Mouse (Mus musculus) kidney, postnatal 0 days (tissue): ENCODE results near the gene Btf3. TPM values are rescaled to one million over a fixed set of nuclear protein-coding genes. Genes with fewer than 3 reads are reported as not detected.
A peak's percentile ranks its signal among the peaks of the same experiment; 100 is the strongest.

Source experiments
- ATAC-seq: fragments of 200-750 bp; cut with Nextera tagmentation; replicated peaks from 2 replicates; pipeline ENCODE4 v1.8.0; 2017; ENCODE audit warnings: low read depth, moderate number of reproducible peaks, moderate TSS enrichment, moderate library complexity; ENCODE audit not compliant: low FRiP score
- DNase-seq: peaks from one replicate; pipeline ENCODE4 v3.0.0-alpha.2; 2016; ENCODE audit warnings: low spot score
- H3K27ac ChIP-seq: fragments of 300-500 bp; sonication (generic); 2 replicates; pipeline ENCODE4 v1.5.1; 2014; ENCODE audit warnings: mild to moderate bottlenecking
- H3K27me3 ChIP-seq: fragments of 300-500 bp; sonication (generic); 2 replicates; pipeline ENCODE4 v1.6.1; 2014; ENCODE audit warnings: low read length, mixed read lengths; ENCODE audit not compliant: insufficient read depth
- H3K36me3 ChIP-seq: fragments of 300-500 bp; sonication (generic); 2 replicates; pipeline ENCODE4 v1.6.1; 2014; ENCODE audit warnings: low read length, mixed read lengths; ENCODE audit not compliant: insufficient read depth
- H3K4me1 ChIP-seq: fragments of 300-500 bp; sonication (generic); replicated peaks from 2 replicates; pipeline ENCODE4 v1.6.1; 2014; ENCODE audit warnings: antibody characterized with exemption, low read length, mixed read lengths; ENCODE audit not compliant: insufficient read depth
- H3K4me2 ChIP-seq: fragments of 300-500 bp; sonication (generic); 2 replicates; pipeline ENCODE4 v1.6.1; 2014; ENCODE audit warnings: mild to moderate bottlenecking, low read length, moderate library complexity, mixed read lengths
- H3K4me3 ChIP-seq: fragments of 300-500 bp; sonication (generic); replicated peaks from 2 replicates; pipeline ENCODE4 v1.5.1; 2014; ENCODE audit warnings: low read depth, low read length
- H3K9ac ChIP-seq: fragments of 300-500 bp; sonication (generic); 2 replicates; pipeline ENCODE4 v1.6.1; 2014; ENCODE audit warnings: low read depth, low read length
- H3K9me3 ChIP-seq: fragments of 300-500 bp; sonication (generic); replicated peaks from 2 replicates; pipeline ENCODE4 v1.6.1; 2016; ENCODE audit warnings: low read length, inconsistent platforms, mixed read lengths
- CTCF ChIP-seq: IDR thresholded peaks from 2 replicates; pipeline ENCODE4 v1.5.1; 2016; ENCODE audit warnings: antibody characterized with exemption, low read depth, mild to moderate bottlenecking, moderate library complexity
- WGBS: fragments of 180-500 bp; shearing (Covaris S2); extraction: QIAGEN DNeasy Blood & Tissue Kit; methylation state at CpG from one replicate; pipeline ENCODE4 v1.1.7; 2014; 5-methylcytosine and 5-hydroxymethylcytosine counted together
- polyA plus RNA-seq: library from polyadenylated mRNA; unstranded; fragments of >200 nt; fragmentation: Nextera tagmentation; extraction: Ambion mirVana; gene quantifications from 2 replicates; pipeline ENCODE4 v1.2.1, GENCODE M21; 2015

Gene Btf3
- polyA plus RNA-seq, 1 experiment from 2014 or later, result 788 TPM

DNA sequence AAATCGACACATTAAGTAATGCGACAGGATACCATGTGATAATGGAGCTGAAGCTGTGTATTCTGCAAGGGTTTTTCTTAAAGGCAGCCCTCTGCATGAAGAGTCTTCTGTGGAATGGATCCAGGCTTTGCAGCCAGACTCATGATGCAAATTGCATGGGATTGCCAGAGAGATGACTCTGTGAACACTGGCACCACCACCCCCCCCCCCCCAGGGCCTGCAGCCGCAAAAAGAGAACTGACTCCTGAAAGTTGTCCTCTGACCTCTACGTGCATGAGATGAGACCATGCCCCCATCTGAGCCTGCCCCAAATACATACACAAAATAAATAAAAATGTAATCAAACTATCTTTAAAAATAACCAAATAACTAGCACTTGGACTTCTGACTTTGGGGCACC is 32.7 kb upstream of the Btf3 start:
- Histone ChIP-seq H3K4me3 (no peak overlapping the region), H3K27me3 (peaks cover 47% of the 10 kb centered on the region), H3K4me2 (no peak overlapping the region), H3K9me3 (no peaks in the 10 kb centered on the region), H3K9ac (no peak overlapping the region), H3K27ac (no peak overlapping the region), H3K4me1 (peaks cover 10% of the 10 kb centered on the region; the same call in 1 of the 2 replicates), H3K36me3 (no peaks in the 10 kb centered on the region)
- WGBS, result 84% methylated on average over 4 of the region's 4 CpGs
- TF ChIP-seq CTCF, result no peak
- no peak for ATAC-seq
- no peak for DNase-seq

DNA sequence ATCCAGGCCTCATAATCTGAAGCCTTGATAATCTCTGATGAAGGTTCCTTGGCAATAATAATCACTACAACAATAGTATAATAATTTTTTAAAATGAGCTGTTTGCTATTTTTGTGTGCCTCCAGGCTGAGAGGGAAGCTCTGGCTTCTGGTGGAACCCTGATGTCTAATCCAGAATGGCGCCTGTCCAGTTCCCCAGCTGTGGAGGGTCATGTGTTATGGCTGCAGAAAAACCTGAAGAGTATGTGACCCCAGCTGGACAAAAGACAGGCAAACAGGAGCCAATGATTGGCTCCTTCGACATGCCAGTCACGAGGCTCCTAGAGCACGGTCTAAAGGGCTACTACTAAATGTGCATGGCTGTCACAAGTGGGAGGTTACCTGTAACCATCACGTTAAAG is 23.7 kb upstream of the Btf3 start:
- Histone ChIP-seq H3K4me1 (no peaks in the 10 kb centered on the region), H3K27ac (no peak overlapping the region), H3K9ac (no peak overlapping the region), H3K9me3 (no peaks in the 10 kb centered on the region), H3K36me3 (no peaks in the 10 kb centered on the region), H3K27me3 (0 out of 2 replicates have a peak, but pooled peaks cover 3% of the 10 kb centered on the region), H3K4me3 (no peak overlapping the region), H3K4me2 (no peak overlapping the region)
- WGBS, result 74% methylated on average over 5 of the region's 5 CpGs
- ATAC-seq (no peak), DNase-seq (no peak)
- TF ChIP-seq CTCF, result no peak

DNA sequence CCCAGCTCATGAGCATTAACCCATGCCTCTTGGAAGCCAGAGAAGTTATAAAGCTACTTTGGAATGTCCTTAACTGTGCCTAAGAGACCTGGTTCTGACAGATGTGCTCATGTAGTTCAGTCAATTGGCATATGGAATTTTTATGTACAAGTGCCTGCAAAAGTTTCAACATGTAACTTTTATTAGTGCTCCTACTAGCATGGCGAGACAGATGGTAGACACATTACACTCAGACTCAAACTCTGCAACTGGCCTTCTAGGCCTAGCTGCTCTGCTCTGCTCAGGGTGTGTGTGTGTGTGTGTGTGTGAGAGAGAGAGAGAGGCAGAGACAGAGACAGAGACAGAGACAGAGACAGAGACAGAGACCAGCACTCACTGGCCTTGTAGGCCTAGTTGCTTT is 19.4 kb upstream of the Btf3 start:
- no peaks in the 10 kb centered on the region for H3K27me3 ChIP-seq
- no peak overlapping the region for H3K4me3 ChIP-seq
- no peak overlapping the region for H3K27ac ChIP-seq
- TF ChIP-seq CTCF, result no peak
- no peaks in the 10 kb centered on the region for H3K4me1 ChIP-seq
- H3K9me3 ChIP-seq, result no peaks in the 10 kb centered on the region
- no peak overlapping the region for H3K4me2 ChIP-seq
- no peaks in the 10 kb centered on the region for H3K36me3 ChIP-seq
- no peak overlapping the region for H3K9ac ChIP-seq
- 93% methylated on average over 1 of the region's 1 CpGs for WGBS
- ATAC-seq, result no peak
- DNase-seq, result no peak

- Histone ChIP-seq H3K4me2 (no peak overlapping the region), H3K9me3 (no peaks in the 10 kb centered on the region), H3K4me3 (no peak overlapping the region), H3K27me3 (no peaks in the 10 kb centered on the region), H3K27ac (no peak overlapping the region), H3K36me3 (no peaks in the 10 kb centered on the region), H3K9ac (no peak overlapping the region), H3K4me1 (no peaks in the 10 kb centered on the region)
- WGBS, result 47% methylated on average over 2 of the region's 2 CpGs
- TF ChIP-seq CTCF, result peak; percentile 63
- ATAC-seq (no peak), DNase-seq (peak; percentile 40)
Observed at GRCm38 (mm10) chr13:98332106-98332505, 15.3 kb upstream of the Btf3 start.

DNA sequence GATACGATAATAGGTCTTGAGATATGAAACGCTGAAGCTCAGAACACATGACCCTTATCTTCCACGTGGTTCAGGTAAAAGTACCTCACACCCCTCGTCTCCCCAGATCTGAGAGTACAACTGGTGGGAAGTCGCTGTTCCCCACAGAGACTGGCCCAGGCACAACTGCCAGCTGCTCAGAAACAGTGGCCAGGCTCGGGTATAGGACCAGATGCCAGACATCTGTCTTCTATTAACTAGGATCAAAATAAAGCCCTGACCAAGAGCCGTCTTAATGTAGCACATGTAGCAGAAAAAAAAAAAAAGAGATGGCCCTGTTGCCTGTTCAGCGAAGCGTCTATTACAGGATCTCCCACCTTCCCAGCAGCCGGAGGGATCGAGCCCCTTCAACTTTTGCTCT is 8.2 kb upstream of the Btf3 start:
- TF ChIP-seq CTCF, result no peak
- no peaks in the 10 kb centered on the region for H3K36me3 ChIP-seq
- no peak overlapping the region for H3K9ac ChIP-seq
- no peak overlapping the region for H3K27ac ChIP-seq
- no peak overlapping the region for H3K4me2 ChIP-seq
- WGBS, result 79% methylated on average over 11 of the region's 11 CpGs
- no peaks in the 10 kb centered on the region for H3K27me3 ChIP-seq
- H3K4me3 ChIP-seq, result no peak overlapping the region
- no peaks in the 10 kb centered on the region for H3K4me1 ChIP-seq
- H3K9me3 ChIP-seq, result no peaks in the 10 kb centered on the region
- DNase-seq, result no peak
- ATAC-seq, result no peak

- Histone ChIP-seq H3K27ac (no peak overlapping the region), H3K27me3 (no peaks in the 10 kb centered on the region), H3K9me3 (no peaks in the 10 kb centered on the region), H3K4me2 (peak overlapping the region; percentile 67; the same call in 1 of the 2 replicates), H3K36me3 (0 out of 2 replicates have a peak, but pooled peaks cover 3% of the 10 kb centered on the region), H3K4me1 (peaks cover 7% of the 10 kb centered on the region; the same call in 1 of the 2 replicates), H3K9ac (no peak overlapping the region), H3K4me3 (no peak overlapping the region)
- ATAC-seq (no peak), DNase-seq (no peak)
- no peak for TF ChIP-seq CTCF
- 88% methylated on average over 6 of the region's 6 CpGs for WGBS
Observed at GRCm38 (mm10) chr13:98317911-98318310, 1.1 kb upstream of the Btf3 start.

- DNase-seq (no peak), ATAC-seq (no peak)
- Histone ChIP-seq H3K27ac (peak overlapping the region; percentile 92), H3K36me3 (peaks cover 8% of the 10 kb centered on the region; the same call in 1 of the 2 replicates), H3K4me1 (peaks cover 7% of the 10 kb centered on the region; the same call in 1 of the 2 replicates), H3K27me3 (no peaks in the 10 kb centered on the region), H3K9me3 (no peaks in the 10 kb centered on the region), H3K4me3 (peak overlapping the region; percentile 73), H3K9ac (peak overlapping the region; percentile 94), H3K4me2 (peak overlapping the region; percentile 67)
- TF ChIP-seq CTCF, result no peak
- WGBS, result 2% methylated on average over 16 of the region's 16 CpGs
Observed at GRCm38 (mm10) chr13:98317246-98317677, 456 bp upstream of the Btf3 start.
